Mouse (Mus musculus): ENCODE results near the gene Cpeb3.

The Cpeb3 gene

DNA sequence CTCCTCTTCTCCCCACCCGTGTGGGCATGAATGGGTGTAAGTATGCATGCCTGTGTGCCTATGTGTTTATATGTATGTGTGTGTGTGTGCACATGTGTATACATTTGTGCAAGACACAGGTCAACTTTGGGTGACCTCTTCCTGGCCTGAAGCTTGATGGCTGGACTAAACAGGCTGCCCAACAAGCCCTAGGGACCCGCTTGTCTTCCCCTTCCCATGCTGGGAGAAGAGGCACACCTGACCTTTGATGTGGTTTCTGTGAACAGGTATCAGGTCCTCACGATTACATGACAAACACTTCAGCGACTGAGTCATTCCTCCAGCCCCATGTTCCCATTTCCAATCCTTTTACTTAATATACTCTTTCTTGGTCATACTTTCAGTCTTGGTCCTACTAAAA is 131.8 kb downstream of the Cpeb3 start:
- Histone ChIP-seq H3K4me1 (replicated peaks; ENCODE audit: low read depth, low read length) (peaks cover 7% of the 10 kb centered on the region; the same call in 1 of the 2 replicates), H3K4me3 (replicated peaks; ENCODE audit: low read length) (no peak overlapping the region)
- TF ChIP-seq NANOG (IDR thresholded peaks at IDR 0.05; ENCODE audit: borderline replicate concordance, low read length), result no peak
- no peak for TF ChIP-seq POU5F1 (IDR thresholded peaks at IDR 0.05; ENCODE audit: borderline replicate concordance, low read length)
- no peak for TF ChIP-seq CTCF (conservative IDR thresholded peaks at IDR 0.05; ENCODE audit: low read length)

DNA sequence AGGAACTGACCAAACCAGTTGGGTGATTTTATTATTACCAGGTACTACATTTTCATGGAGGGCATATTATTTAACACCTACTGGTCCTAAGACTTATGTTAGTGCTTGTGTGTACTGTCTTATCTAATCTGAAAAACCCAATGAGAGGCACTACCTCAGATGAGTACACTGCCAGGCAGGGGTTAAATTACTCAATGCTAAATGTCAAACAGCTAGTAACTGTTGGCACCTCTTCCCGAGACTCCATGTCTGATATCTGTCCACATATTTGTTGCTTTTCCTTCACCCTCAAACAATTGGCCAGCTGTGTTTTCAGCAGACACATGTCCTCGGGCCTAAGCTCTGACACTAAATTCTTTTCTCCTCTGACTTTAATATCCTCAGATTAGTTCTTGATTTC is 132.3 kb downstream of the Cpeb3 start:
- Histone ChIP-seq H3K36me3 (ENCODE audit: insufficient read depth, low read length) (no peaks in the 10 kb centered on the region), H3K27me3 (ENCODE audit: insufficient read depth, low read length) (no peaks in the 10 kb centered on the region), H3K4me3 (replicated peaks; ENCODE audit: low read length) (no peak overlapping the region), H3K4me1 (replicated peaks; ENCODE audit: low read depth, low read length) (peaks cover 7% of the 10 kb centered on the region; the same call in 1 of the 2 replicates), H3K9me3 (ENCODE audit: low read length) (no peaks in the 10 kb centered on the region)
- TF ChIP-seq CTCF (conservative IDR thresholded peaks at IDR 0.05; ENCODE audit: low read length) (no peak), NANOG (IDR thresholded peaks at IDR 0.05; ENCODE audit: borderline replicate concordance, low read length) (no peak), POU5F1 (IDR thresholded peaks at IDR 0.05; ENCODE audit: borderline replicate concordance, low read length) (no peak)

More for the DNA sequence above, 131.8 kb downstream of the Cpeb3 start:
- no peaks in the 10 kb centered on the region for H3K9me3 ChIP-seq (ENCODE audit: low read length)
- no peaks in the 10 kb centered on the region for H3K27me3 ChIP-seq (ENCODE audit: insufficient read depth, low read length)
- H3K36me3 ChIP-seq (ENCODE audit: insufficient read depth, low read length), result no peaks in the 10 kb centered on the region

DNA sequence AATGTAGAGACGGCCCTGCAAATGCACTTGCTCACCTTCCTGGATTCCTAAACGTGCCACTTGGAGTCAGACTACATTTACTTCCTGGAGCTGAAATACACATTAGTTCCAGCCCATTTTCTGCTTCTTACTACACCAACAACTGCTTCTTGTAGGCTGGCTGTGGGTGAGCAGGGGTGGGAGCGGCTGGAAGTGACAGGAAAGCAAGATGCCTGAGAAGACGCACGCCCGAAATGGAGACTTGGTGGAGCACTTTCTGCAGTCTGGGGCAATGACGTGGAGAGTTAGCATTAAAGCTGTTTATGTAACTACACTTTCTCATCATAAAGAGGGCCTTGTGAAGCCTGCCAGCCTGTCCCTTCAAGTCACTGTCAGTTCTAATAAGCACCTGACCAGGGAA is 132.7 kb downstream of the Cpeb3 start:
- no peaks in the 10 kb centered on the region for H3K9me3 ChIP-seq (ENCODE audit: low read length)
- H3K4me1 ChIP-seq (replicated peaks; ENCODE audit: low read depth, low read length), result peaks cover 7% of the 10 kb centered on the region; the same call in 1 of the 2 replicates
- H3K36me3 ChIP-seq (ENCODE audit: insufficient read depth, low read length), result no peaks in the 10 kb centered on the region
- H3K4me3 ChIP-seq (replicated peaks; ENCODE audit: low read length), result no peak overlapping the region
- no peaks in the 10 kb centered on the region for H3K27me3 ChIP-seq (ENCODE audit: insufficient read depth, low read length)
- TF ChIP-seq POU5F1 (IDR thresholded peaks at IDR 0.05; ENCODE audit: borderline replicate concordance, low read length) (no peak), CTCF (conservative IDR thresholded peaks at IDR 0.05; ENCODE audit: low read length) (no peak), NANOG (IDR thresholded peaks at IDR 0.05; ENCODE audit: borderline replicate concordance, low read length) (no peak)

DNA sequence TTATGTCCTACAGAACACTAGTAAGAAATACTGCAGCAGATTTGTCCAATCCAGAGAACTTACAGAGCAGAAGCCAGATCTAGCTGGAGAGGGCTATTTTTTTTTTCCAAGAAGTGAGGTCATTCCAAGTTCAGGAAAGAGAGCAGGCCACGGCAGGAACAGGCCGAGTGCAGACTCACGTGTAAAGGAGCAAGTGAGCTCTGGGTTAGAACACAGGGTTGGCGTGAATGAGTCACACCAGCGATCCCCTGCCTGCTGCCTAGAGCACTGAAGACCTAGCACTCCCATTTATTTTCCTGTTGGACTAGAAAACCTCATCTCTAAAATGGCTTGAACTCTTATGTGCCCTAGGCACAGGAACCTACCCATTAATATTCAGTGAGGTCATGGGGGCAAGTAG is 133.7 kb downstream of the Cpeb3 start:
- TF ChIP-seq POU5F1 (IDR thresholded peaks at IDR 0.05; ENCODE audit: borderline replicate concordance, low read length), result no peak
- no peak for TF ChIP-seq CTCF (conservative IDR thresholded peaks at IDR 0.05; ENCODE audit: low read length)
- TF ChIP-seq NANOG (IDR thresholded peaks at IDR 0.05; ENCODE audit: borderline replicate concordance, low read length), result no peak
- H3K36me3 ChIP-seq (ENCODE audit: insufficient read depth, low read length), result no peaks in the 10 kb centered on the region
- peaks cover 7% of the 10 kb centered on the region; the same call in 1 of the 2 replicates for H3K4me1 ChIP-seq (replicated peaks; ENCODE audit: low read depth, low read length)
- no peaks in the 10 kb centered on the region for H3K9me3 ChIP-seq (ENCODE audit: low read length)
- H3K27me3 ChIP-seq (ENCODE audit: insufficient read depth, low read length), result no peaks in the 10 kb centered on the region
- no peak overlapping the region for H3K4me3 ChIP-seq (replicated peaks; ENCODE audit: low read length)

DNA sequence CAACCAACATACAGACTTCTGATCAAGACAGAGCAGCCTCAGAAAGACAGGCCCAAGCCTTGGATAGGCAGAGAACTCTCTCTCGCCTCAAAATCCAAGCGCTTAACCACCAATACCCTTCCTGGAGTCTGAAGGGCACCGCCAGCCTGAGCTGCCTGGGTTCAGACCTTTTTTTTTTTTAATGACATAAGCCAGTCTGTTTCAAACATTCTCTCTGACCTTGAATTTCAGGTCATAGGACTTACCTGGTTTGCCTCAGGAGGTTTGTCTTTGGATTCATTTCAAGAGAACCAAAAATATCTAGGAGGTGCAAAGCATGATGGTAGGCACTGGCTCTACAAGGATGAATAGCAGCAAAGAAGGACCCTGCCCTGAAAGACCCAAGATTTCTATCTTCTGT is 134.1 kb downstream of the Cpeb3 start:
- Histone ChIP-seq H3K9me3 (ENCODE audit: low read length) (no peaks in the 10 kb centered on the region), H3K27me3 (ENCODE audit: insufficient read depth, low read length) (no peaks in the 10 kb centered on the region), H3K4me3 (replicated peaks; ENCODE audit: low read length) (no peak overlapping the region), H3K36me3 (ENCODE audit: insufficient read depth, low read length) (no peaks in the 10 kb centered on the region), H3K4me1 (replicated peaks; ENCODE audit: low read depth, low read length) (peaks cover 7% of the 10 kb centered on the region; the same call in 1 of the 2 replicates)
- TF ChIP-seq POU5F1 (IDR thresholded peaks at IDR 0.05; ENCODE audit: borderline replicate concordance, low read length) (no peak), CTCF (conservative IDR thresholded peaks at IDR 0.05; ENCODE audit: low read length) (no peak), NANOG (IDR thresholded peaks at IDR 0.05; ENCODE audit: borderline replicate concordance, low read length) (no peak)

DNA sequence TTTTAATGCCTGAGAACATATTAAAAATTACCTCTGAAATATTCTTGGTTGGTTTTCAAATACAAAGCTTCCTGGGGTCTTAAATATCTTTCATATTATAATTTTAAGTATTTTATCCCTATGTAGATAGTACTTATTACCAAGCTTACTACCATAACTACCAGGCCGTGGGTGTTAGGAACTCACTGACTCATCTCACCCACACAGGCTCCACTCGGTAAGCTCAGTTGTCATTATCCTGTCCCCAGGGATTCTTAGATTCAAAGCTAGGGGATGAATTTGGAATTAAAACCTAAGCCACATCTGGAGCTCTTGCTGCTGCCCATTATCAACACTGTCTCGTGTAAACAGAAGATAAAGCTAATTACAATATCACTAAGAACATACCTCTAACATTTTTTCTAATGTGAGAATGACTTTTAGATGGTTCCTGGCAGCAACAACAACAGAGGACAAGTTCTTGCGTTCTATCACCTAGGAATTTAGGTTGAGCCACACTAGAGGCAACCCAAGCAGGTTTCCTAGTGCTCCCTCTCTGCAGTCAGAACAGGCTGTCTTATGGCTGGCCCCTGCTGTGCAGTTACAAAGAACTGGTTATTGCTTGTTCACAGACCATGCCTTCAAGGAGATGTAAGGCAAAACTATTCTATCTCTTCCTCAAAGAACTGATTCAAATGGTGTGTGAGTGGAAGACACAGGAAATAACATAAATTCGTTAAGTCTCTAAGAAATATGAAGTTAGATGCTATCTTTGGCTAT is 135.4 kb downstream of the Cpeb3 start:
- no peak for TF ChIP-seq CTCF (conservative IDR thresholded peaks at IDR 0.05; ENCODE audit: low read length)
- TF ChIP-seq POU5F1 (IDR thresholded peaks at IDR 0.05; ENCODE audit: borderline replicate concordance, low read length), result no peak
- TF ChIP-seq NANOG (IDR thresholded peaks at IDR 0.05; ENCODE audit: borderline replicate concordance, low read length), result no peak
- no peak overlapping the region for H3K4me3 ChIP-seq (replicated peaks; ENCODE audit: low read length)
- no peaks in the 10 kb centered on the region for H3K27me3 ChIP-seq (ENCODE audit: insufficient read depth, low read length)
- H3K9me3 ChIP-seq (ENCODE audit: low read length), result no peaks in the 10 kb centered on the region
- no peaks in the 10 kb centered on the region for H3K36me3 ChIP-seq (ENCODE audit: insufficient read depth, low read length)
- H3K4me1 ChIP-seq (replicated peaks; ENCODE audit: low read depth, low read length), result peaks cover 7% of the 10 kb centered on the region; the same call in 1 of the 2 replicates

DNA sequence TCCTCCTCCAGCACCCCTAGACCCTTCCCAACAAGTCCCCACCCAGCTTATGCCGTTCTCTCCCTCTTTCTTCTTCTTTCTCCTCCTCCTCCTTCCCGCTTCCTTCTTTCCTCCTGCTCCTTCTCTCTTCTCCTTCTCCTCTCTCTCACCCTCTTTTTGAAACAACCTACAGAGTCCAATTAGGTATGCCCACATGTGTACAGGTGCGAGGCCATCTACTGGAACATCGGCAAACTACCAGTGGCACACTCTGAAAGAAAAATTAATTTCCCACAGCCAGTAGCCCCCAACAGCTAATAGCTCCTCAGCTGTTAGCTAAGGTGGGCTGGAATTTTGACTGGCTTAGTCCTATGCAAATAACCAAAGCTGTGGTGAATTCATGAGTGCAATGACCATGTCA is 139.2 kb downstream of the Cpeb3 start:
- no peaks in the 10 kb centered on the region for H3K4me1 ChIP-seq (replicated peaks; ENCODE audit: low read depth, low read length)
- H3K36me3 ChIP-seq (ENCODE audit: insufficient read depth, low read length), result no peaks in the 10 kb centered on the region
- peak; percentile 34 for TF ChIP-seq CTCF (conservative IDR thresholded peaks at IDR 0.05; ENCODE audit: low read length)
- TF ChIP-seq NANOG (IDR thresholded peaks at IDR 0.05; ENCODE audit: borderline replicate concordance, low read length), result no peak
- no peaks in the 10 kb centered on the region for H3K27me3 ChIP-seq (ENCODE audit: insufficient read depth, low read length)
- H3K9me3 ChIP-seq (ENCODE audit: low read length), result no peaks in the 10 kb centered on the region
- no peak overlapping the region for H3K4me3 ChIP-seq (replicated peaks; ENCODE audit: low read length)

DNA sequence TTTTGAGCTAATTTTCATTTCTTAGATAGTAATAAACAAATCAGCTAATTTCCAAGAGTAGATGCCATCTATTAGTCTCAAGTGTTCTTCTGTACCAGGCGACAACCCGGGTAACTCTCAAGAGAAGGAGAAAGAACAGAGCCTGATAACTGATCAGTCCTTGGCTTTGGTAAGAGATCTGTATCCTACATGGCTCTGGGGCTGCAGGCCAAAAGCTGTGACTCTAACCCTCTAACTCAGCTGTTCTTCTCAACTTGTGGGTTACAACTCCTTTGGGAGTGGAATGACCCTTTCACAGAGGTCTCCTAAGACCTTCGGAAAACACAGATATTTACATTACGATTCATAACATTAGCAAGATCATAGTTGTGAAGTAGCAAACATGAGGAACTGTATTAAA is 148.3 kb downstream of the Cpeb3 start:
- H3K9me3 ChIP-seq (ENCODE audit: low read length), result peaks cover 9% of the 10 kb centered on the region
- no peaks in the 10 kb centered on the region for H3K27me3 ChIP-seq (ENCODE audit: insufficient read depth, low read length)
- no peaks in the 10 kb centered on the region for H3K4me1 ChIP-seq (replicated peaks; ENCODE audit: low read depth, low read length)
- TF ChIP-seq CTCF (conservative IDR thresholded peaks at IDR 0.05; ENCODE audit: low read length) (no peak), POU5F1 (IDR thresholded peaks at IDR 0.05; ENCODE audit: borderline replicate concordance, low read length) (no peak), NANOG (IDR thresholded peaks at IDR 0.05; ENCODE audit: borderline replicate concordance, low read length) (no peak)
- no peaks in the 10 kb centered on the region for H3K36me3 ChIP-seq (ENCODE audit: insufficient read depth, low read length)
- H3K4me3 ChIP-seq (replicated peaks; ENCODE audit: low read length), result no peak overlapping the region

DNA sequence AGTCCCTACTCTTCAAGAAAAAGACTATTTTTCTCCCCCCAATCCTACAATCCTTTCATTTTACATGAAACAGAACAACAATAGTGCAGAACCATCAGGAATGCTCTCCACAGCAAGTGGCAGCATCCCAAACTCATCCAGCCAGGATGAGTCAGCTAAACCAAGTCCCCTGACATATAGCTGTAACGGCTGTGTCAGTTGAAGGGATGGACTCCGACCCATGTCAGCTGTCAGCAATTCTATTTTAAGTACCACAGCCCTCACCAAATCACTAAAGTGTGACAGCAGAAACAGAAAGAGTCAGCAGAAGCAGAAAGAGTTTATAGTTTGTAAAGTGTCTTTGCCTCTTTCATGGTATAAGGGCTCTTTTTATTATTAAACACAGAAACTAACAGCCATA is 148.8 kb downstream of the Cpeb3 start:
- TF ChIP-seq NANOG (IDR thresholded peaks at IDR 0.05; ENCODE audit: borderline replicate concordance, low read length), result no peak
- TF ChIP-seq POU5F1 (IDR thresholded peaks at IDR 0.05; ENCODE audit: borderline replicate concordance, low read length), result no peak
- no peak for TF ChIP-seq CTCF (conservative IDR thresholded peaks at IDR 0.05; ENCODE audit: low read length)
- peaks cover 9% of the 10 kb centered on the region for H3K9me3 ChIP-seq (ENCODE audit: low read length)

More for the DNA sequence above, 148.8 kb downstream of the Cpeb3 start:
- H3K27me3 ChIP-seq (ENCODE audit: insufficient read depth, low read length), result no peaks in the 10 kb centered on the region
- H3K36me3 ChIP-seq (ENCODE audit: insufficient read depth, low read length), result no peaks in the 10 kb centered on the region
- no peaks in the 10 kb centered on the region for H3K4me1 ChIP-seq (replicated peaks; ENCODE audit: low read depth, low read length)
- no peak overlapping the region for H3K4me3 ChIP-seq (replicated peaks; ENCODE audit: low read length)

Measured in E14TG2a.4 (cell line).